ENCODE assay signal across 8 mouse cellular contexts in the genomic region with DNA sequence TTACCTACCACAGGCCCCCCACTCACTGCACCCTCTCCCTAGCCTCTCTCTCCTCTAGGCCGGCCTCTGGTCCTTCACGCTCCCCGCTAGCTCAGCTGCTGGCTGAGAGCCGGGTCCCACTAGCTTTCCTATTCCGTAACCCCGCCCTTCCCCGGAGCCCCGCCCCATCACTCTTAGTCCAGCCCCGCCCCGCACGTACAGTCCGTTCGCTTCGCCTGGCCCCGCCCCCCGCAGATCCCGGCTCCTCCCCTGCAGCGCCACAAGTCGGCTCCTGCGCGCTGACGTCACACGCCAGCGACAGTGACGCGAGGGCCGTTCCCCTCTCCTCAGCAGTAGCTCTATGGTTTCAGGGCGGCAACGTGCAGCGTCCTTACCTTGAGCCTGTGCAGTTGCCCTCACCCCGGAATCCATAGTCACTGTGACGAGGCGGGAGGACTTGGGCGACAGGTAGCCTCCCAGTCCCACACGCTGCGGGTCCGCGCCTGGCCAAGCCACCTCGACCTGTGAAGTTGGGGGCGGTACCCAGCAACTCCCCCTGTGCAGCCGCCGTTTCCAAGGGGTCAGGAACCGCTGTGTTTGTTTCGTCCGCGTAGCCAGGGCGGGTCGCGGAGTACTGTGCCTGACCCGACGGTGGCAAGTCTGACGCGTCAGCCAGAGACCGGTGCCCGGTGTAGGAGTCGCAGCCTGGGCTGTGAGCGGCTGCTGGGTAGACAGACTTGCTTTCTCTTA. TPM values are rescaled to one million over a fixed set of nuclear protein-coding genes. Genes with fewer than 3 reads are reported as not detected.
DNase-seq lines count a peak whose midpoint lies in the region; ATAC-seq lines count a peak whose summit lies in the region.

A gene (plus strand): TSS at position 286 of the 729 bp plus-strand sequence.

- ATAC-seq in hematopoietic stem cell, adult 5-6 weeks (replicated peaks in 1 of 2; ENCODE audit: insufficient read depth in 1 of 2, low FRiP score in 2 of 2, low TSS enrichment in 1 of 2, low read depth in 1 of 2, poor library complexity in 2 of 2, severe bottlenecking in 2 of 2): peak; percentile 90 to 92
- peak; percentile 96 for ATAC-seq in lung, embryonic 16.5 days (ENCODE audit: low read depth)

- H3K9ac ChIP-seq in lung, embryonic 16.5 days (ENCODE audit: low read length): peak within 1 kb of the TSS; percentile 83

- DNase-seq in MEL-GATA-1-ER (ENCODE audit: extremely low read depth, low read depth): peak; percentile 85
- DNase-seq in cerebellum, adult 8-10 months: peak; percentile 97
- DNase-seq in forelimb bud, embryonic 11.5 days (ENCODE audit: low read depth, low spot score): peak; percentile 96
- peak; percentile 91 for DNase-seq in layer of hippocampus, adult 9-10 months (ENCODE audit: low spot score)
- peak; percentile 88 for DNase-seq in ovary, postnatal 10 days (ENCODE audit: low spot score)
- peak; percentile 97 to 99 for DNase-seq in thymus, postnatal 10 days (ENCODE audit: low spot score in 2 of 2)

- H3K9me3 ChIP-seq in lung, embryonic 16.5 days (ENCODE audit: control insufficient read depth, low read length): no peaks in the 10 kb centered on the region

- under 1% methylated on average over 56 of the region's 57 CpGs for WGBS in lung, embryonic 16.5 days

- H3K4me1 ChIP-seq in lung, embryonic 16.5 days (replicated peaks; ENCODE audit: control insufficient read depth, insufficient read depth, low read length): peaks cover 6% of the 10 kb centered on the region; the same call in 1 of the 2 replicates

- H3K27me3 ChIP-seq in lung, embryonic 16.5 days (ENCODE audit: control insufficient read depth, insufficient read depth, low read depth, low read length): no peaks in the 10 kb centered on the region

- H3K27ac ChIP-seq in lung, embryonic 16.5 days (ENCODE audit: low read length): peak within 1 kb of the TSS; percentile 90

- peak within 1 kb of the TSS; percentile 93 for H3K4me2 ChIP-seq in lung, embryonic 16.5 days (ENCODE audit: low read depth, low read length)

- no peaks in the 10 kb centered on the region for H3K36me3 ChIP-seq in lung, embryonic 16.5 days (ENCODE audit: control insufficient read depth, insufficient read depth, low read length)

- H3K4me3 ChIP-seq in lung, embryonic 16.5 days (ENCODE audit: low read length): peak within 1 kb of the TSS; percentile 92

RNA-seq across cellular contexts. Expression of the gene that starts here (rescaled TPM):
- total RNA-seq in hematopoietic stem cell, adult 5-6 weeks (2017): 22.5 and 28.2 TPM in 2 replicates
- polyA plus RNA-seq in lung, embryonic 16.5 days (2015; fragmentation: Nextera tagmentation; extraction: Ambion mirVana): 18.9 and 19.1 TPM in 2 replicates

Comparison
In these comparisons a context has a peak if more than half of its experiments do, and no peak if none do; other contexts are left out.
1. Peak in every context shown above with its lines: DNase-seq, ATAC-seq, H3K4me3 ChIP-seq and H3K27ac ChIP-seq.